Mouse (Mus musculus): ENCODE measurements around the gene Slc41a2. TPM values are rescaled to one million over a fixed set of nuclear protein-coding genes. Genes with fewer than 3 reads are reported as not detected.

The Slc41a2 gene
- polyA plus RNA-seq, 1 experiment from 2014 or later = 1.0 TPM

DNA sequence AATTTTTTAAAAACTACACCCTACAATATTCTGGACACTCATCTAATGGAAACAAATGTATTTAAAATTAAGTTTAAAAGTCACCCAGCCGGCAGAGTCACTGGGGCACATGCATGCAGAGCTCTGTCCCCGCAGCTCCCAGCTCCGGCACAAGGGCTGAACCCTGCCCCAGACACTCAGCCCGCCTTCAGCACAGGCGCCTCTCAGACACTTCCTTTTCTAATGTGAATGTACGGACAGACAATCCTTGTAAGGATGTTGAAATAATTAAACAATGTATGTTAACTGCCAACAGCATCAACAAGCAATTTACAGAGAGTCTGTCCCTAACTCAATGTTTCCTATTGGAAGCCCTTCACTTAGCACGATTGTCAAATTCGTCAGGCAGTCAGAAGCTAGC lies 73.0 kb downstream of the Slc41a2 start:
- no peaks in the 10 kb centered on the region for H3K4me1 ChIP-seq (replicated peaks)
- no peaks in the 10 kb centered on the region for H3K9me3 ChIP-seq (replicated peaks)
- H3K9ac ChIP-seq = no peak overlapping the region
- no peak overlapping the region for H3K27ac ChIP-seq (ENCODE audit: poor library complexity, severe bottlenecking)
- no peak overlapping the region for H3K4me3 ChIP-seq
- ATAC-seq (ENCODE audit: insufficient number of reproducible peaks, low FRiP score) = no peak
- H3K27me3 ChIP-seq (replicated peaks) = 0 out of 2 replicates have a peak, but pooled peaks cover 3% of the 10 kb centered on the region
- 64% methylated on average over 8 of the region's 8 CpGs for WGBS
- H3K4me2 ChIP-seq = no peak overlapping the region
- H3K36me3 ChIP-seq = no peaks in the 10 kb centered on the region

DNA sequence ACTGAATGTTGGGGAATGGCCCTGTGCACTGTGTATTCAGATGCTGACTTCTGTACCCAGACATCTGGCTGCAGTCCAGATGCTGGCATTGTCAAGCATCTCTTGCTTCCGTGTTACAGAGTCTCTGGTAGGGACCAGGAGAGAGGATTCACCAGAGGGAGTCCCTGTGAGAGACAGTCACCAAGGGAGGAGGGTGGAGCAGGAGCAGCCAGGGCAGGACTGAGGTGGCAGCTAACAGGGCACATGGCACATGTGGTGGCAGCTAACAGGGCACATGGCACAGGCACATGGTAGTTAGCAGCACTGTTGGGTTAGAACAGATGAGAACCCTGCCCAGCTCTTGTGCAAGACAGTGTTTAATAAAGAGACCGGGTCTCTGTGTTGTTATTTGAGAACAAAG lies 73.6 kb downstream of the Slc41a2 start:
- no peak for ATAC-seq (ENCODE audit: insufficient number of reproducible peaks, low FRiP score)
- Histone ChIP-seq H3K4me3 (no peak overlapping the region), H3K9ac (no peak overlapping the region), H3K36me3 (no peaks in the 10 kb centered on the region), H3K27ac (ENCODE audit: poor library complexity, severe bottlenecking) (no peak overlapping the region), H3K27me3 (replicated peaks) (0 out of 2 replicates have a peak, but pooled peaks cover 3% of the 10 kb centered on the region), H3K4me1 (replicated peaks) (no peaks in the 10 kb centered on the region), H3K9me3 (replicated peaks) (no peaks in the 10 kb centered on the region), H3K4me2 (no peak overlapping the region)
- WGBS = 43% methylated on average over 2 of the region's 2 CpGs

DNA sequence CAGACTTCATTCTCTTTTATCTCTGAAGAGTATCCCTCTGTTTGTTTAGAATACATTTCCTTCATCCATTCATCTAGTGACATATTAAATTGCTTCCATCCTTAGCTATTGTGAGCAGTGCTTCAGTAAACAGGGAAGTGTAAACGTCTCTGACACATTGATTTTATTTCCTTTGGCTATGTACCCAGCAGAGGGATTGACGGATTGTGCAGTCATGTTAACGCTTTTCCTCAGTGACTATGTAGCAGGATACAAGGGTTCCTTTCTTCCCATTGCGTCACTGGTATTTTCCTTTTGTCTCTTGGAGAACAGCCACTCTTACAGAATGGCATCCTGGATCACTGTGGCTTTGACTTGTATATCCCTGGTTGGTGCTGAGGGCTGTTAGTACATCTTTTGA lies 76.4 kb downstream of the Slc41a2 start:
- no peaks in the 10 kb centered on the region for H3K9me3 ChIP-seq (replicated peaks)
- no peak for ATAC-seq (ENCODE audit: insufficient number of reproducible peaks, low FRiP score)
- H3K27me3 ChIP-seq (replicated peaks) = 0 out of 2 replicates have a peak, but pooled peaks cover 3% of the 10 kb centered on the region
- H3K4me1 ChIP-seq (replicated peaks) = no peaks in the 10 kb centered on the region
- no peak overlapping the region for H3K4me3 ChIP-seq
- H3K36me3 ChIP-seq = no peaks in the 10 kb centered on the region
- H3K9ac ChIP-seq = no peak overlapping the region
- H3K27ac ChIP-seq (ENCODE audit: poor library complexity, severe bottlenecking) = no peak overlapping the region
- 60% methylated on average over 4 of the region's 4 CpGs for WGBS
- H3K4me2 ChIP-seq = no peak overlapping the region

DNA sequence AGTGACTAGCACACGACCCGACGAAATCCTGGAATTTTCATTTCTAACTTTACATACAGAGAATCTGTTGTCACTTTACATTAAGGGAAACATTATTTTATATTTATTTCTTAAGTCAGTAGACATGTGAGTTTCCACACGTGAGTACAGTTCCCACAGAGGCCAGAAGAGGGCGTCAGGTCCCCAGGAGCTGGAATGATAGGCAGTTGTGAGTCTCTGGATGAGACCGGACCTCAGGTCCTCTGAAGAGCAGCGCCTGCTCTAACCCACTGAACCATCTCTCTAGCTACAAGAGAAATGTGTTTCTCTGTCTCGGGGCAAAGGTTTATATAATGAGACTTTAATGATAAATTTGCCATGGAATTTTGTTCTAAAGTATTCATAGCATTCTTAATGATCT lies 86.3 kb downstream of the Slc41a2 start:
- 0 out of 2 replicates have a peak, but pooled peaks cover 3% of the 10 kb centered on the region for H3K27me3 ChIP-seq (replicated peaks)
- ATAC-seq (ENCODE audit: insufficient number of reproducible peaks, low FRiP score) = no peak
- no peaks in the 10 kb centered on the region for H3K4me1 ChIP-seq (replicated peaks)
- 64% methylated on average over 8 of the region's 8 CpGs for WGBS
- H3K27ac ChIP-seq (ENCODE audit: poor library complexity, severe bottlenecking) = no peak overlapping the region
- no peak overlapping the region for H3K4me3 ChIP-seq
- no peaks in the 10 kb centered on the region for H3K36me3 ChIP-seq
- no peaks in the 10 kb centered on the region for H3K9me3 ChIP-seq (replicated peaks)
- H3K9ac ChIP-seq = no peak overlapping the region
- H3K4me2 ChIP-seq = no peak overlapping the region

DNA sequence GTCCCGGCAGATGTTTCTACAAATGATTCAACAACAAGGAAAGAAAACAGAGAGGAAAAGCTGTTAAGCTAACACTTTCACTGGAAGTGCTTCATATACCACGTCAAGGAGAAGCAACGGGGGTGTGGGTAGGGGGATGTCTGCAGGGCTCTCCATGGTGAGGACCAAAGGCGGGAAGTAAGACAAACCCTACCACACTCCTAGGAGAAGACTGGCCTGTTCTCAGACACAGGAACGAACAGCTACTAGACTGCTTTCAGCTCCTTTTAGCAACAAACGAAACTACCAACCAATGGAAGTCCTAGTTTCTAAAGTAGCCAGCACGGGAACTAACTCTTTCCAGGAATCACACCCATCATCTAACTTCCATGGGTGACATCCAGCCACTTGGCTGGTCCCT lies 89.6 kb downstream of the Slc41a2 start:
- Histone ChIP-seq H3K4me1 (replicated peaks) (no peaks in the 10 kb centered on the region), H3K4me2 (no peak overlapping the region), H3K27me3 (replicated peaks) (0 out of 2 replicates have a peak, but pooled peaks cover 3% of the 10 kb centered on the region), H3K36me3 (no peaks in the 10 kb centered on the region), H3K27ac (ENCODE audit: poor library complexity, severe bottlenecking) (no peak overlapping the region), H3K9me3 (replicated peaks) (no peaks in the 10 kb centered on the region), H3K9ac (no peak overlapping the region), H3K4me3 (no peak overlapping the region)
- WGBS = 64% methylated on average over 7 of the region's 7 CpGs
- ATAC-seq (ENCODE audit: insufficient number of reproducible peaks, low FRiP score) = no peak

DNA sequence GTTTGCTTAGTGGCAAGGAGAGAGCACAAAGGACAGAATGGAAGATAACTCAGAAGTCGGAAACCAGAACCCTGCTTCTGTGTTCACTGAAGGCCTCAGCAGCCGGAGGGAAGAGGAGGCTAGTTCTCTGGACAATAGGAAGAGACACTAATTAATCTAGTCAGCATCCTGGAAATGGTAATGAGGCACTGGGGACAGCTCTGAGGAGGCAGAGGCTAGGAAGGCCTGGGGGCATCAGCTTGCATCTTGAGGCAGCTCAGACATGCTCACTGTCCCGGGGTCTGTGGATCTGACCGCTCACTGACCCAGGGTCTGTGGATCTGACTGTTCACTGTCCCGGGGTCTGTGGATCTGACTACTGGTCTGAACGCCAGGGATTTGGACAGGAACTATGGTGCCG lies 92.0 kb downstream of the Slc41a2 start:
- Histone ChIP-seq H3K9ac (no peak overlapping the region), H3K4me1 (replicated peaks) (peaks cover 13% of the 10 kb centered on the region; the same call in 1 of the 2 replicates), H3K9me3 (replicated peaks) (no peaks in the 10 kb centered on the region), H3K36me3 (no peaks in the 10 kb centered on the region), H3K4me2 (no peak overlapping the region), H3K4me3 (no peak overlapping the region), H3K27ac (ENCODE audit: poor library complexity, severe bottlenecking) (no peak overlapping the region), H3K27me3 (replicated peaks) (0 out of 2 replicates have a peak, but pooled peaks cover 3% of the 10 kb centered on the region)
- WGBS = 73% methylated on average over 7 of the region's 7 CpGs
- no peak for ATAC-seq (ENCODE audit: insufficient number of reproducible peaks, low FRiP score)

DNA sequence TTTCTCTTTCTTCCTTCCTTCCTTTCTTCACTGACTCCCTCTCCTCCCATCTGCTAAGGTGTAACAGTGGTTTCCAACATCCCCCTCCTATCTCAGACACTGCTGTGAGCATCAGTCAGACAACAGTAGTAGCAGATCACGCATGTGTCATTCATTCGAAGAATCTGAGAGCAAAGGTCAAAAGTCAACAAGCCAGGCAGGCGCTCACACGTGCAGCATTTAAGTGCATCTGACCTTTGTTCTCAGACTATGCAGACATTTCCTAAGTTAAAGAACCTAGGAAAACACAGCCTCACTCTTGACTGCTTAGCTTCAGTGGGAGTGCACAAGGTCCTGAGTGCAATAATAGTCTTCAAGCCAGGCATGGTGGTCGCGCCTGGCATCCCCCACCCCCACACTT lies 93.6 kb downstream of the Slc41a2 start:
- WGBS = 62% methylated on average over 6 of the region's 6 CpGs
- no peaks in the 10 kb centered on the region for H3K36me3 ChIP-seq
- peaks cover 13% of the 10 kb centered on the region; the same call in 1 of the 2 replicates for H3K4me1 ChIP-seq (replicated peaks)
- ATAC-seq (ENCODE audit: insufficient number of reproducible peaks, low FRiP score) = no peak
- H3K27ac ChIP-seq (ENCODE audit: poor library complexity, severe bottlenecking) = no peak overlapping the region
- no peak overlapping the region for H3K9ac ChIP-seq
- no peak overlapping the region for H3K4me2 ChIP-seq
- no peak overlapping the region for H3K4me3 ChIP-seq
- no peaks in the 10 kb centered on the region for H3K9me3 ChIP-seq (replicated peaks)
- H3K27me3 ChIP-seq (replicated peaks) = 0 out of 2 replicates have a peak, but pooled peaks cover 3% of the 10 kb centered on the region

DNA sequence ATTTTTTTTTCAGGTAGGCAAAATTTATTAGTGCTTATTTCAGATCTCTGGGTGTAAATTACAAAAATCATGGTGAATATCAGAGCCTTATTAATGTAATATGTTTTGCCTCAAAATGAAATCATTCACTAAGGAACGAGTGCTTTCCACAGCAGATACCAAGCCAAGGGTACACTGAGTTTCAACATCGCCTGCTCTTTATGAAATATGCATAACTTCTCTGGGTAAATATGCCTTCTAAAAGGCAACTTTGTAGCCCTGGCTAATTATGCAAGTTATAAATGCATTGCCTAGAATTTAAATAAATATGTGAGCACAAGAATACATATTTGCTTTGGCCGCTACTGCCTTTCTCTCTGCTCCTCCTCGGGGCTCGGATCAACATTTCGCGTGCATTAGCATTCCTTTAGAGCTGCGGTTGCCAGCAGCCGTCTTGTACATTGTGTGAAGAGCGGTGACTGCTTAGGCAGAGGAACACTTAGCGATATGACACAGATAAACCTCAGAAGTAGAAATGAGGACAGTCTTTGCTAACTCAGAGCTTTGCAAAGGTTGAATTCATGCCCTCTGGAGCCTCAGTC lies 95.5 kb downstream of the Slc41a2 start:
- no peak overlapping the region for H3K27ac ChIP-seq (ENCODE audit: poor library complexity, severe bottlenecking)
- H3K9me3 ChIP-seq (replicated peaks) = no peaks in the 10 kb centered on the region
- no peak overlapping the region for H3K4me2 ChIP-seq
- 0 out of 2 replicates have a peak, but pooled peaks cover 3% of the 10 kb centered on the region for H3K27me3 ChIP-seq (replicated peaks)
- peaks cover 17% of the 10 kb centered on the region; the same call in 1 of the 2 replicates for H3K4me1 ChIP-seq (replicated peaks)
- 42% methylated on average over 11 of the region's 11 CpGs for WGBS
- H3K9ac ChIP-seq = no peak overlapping the region
- ATAC-seq (ENCODE audit: insufficient number of reproducible peaks, low FRiP score) = no peak
- no peak overlapping the region for H3K4me3 ChIP-seq
- no peaks in the 10 kb centered on the region for H3K36me3 ChIP-seq

DNA sequence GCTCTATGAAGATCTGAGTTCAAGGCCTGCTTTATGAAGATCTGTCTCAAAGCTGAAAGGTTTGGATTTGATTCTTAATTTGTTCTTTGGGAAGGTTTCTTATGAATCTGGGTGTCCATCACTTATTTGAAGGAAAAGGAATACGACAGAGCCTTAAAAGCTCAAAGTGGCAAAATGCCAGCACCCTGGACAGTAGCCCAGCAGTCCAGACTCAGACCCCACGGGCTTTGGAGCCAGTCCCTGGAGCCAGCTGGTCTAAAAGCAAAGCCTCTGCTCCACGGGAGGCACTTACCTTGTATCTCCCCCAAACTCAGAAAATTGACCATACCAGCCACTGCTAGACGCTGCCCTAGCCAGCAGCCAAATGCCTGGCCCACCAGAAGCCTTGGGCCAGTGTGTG lies 103.3 kb downstream of the Slc41a2 start:
- Histone ChIP-seq H3K36me3 (no peaks in the 10 kb centered on the region), H3K4me2 (no peak overlapping the region), H3K4me3 (no peak overlapping the region), H3K9ac (no peak overlapping the region), H3K4me1 (replicated peaks) (peaks cover 23% of the 10 kb centered on the region), H3K27me3 (replicated peaks) (no peaks in the 10 kb centered on the region), H3K27ac (ENCODE audit: poor library complexity, severe bottlenecking) (no peak overlapping the region), H3K9me3 (replicated peaks) (peaks cover 6% of the 10 kb centered on the region; the same call in 1 of the 2 replicates)
- 48% methylated on average over 4 of the region's 4 CpGs for WGBS
- ATAC-seq (ENCODE audit: insufficient number of reproducible peaks, low FRiP score) = no peak

DNA sequence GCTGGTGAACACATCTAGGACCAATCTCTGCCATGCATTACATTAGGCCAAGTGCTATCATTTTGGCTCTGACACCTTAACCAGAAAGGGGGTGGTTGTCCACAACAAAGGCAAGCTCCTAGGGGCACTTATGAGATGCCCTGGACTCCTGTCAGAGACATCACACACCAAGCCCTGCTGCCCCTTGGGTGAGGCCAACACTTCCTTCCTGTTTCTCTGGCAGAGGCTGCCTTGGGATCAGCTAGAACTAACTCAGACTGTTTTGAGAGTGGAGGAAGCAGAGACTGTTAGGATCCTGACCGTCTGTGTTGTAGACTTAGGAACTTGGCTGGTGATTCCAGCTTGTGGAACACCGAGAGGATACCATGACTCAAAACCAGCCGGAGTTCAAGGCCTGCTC lies 103.7 kb downstream of the Slc41a2 start:
- H3K4me1 ChIP-seq (replicated peaks) = peaks cover 23% of the 10 kb centered on the region
- no peak overlapping the region for H3K4me2 ChIP-seq
- H3K4me3 ChIP-seq = no peak overlapping the region
- peaks cover 6% of the 10 kb centered on the region; the same call in 1 of the 2 replicates for H3K9me3 ChIP-seq (replicated peaks)
- H3K9ac ChIP-seq = no peak overlapping the region
- no peaks in the 10 kb centered on the region for H3K36me3 ChIP-seq
- 67% methylated on average over 3 of the region's 3 CpGs for WGBS
- no peaks in the 10 kb centered on the region for H3K27me3 ChIP-seq (replicated peaks)
- no peak overlapping the region for H3K27ac ChIP-seq (ENCODE audit: poor library complexity, severe bottlenecking)
- no peak for ATAC-seq (ENCODE audit: insufficient number of reproducible peaks, low FRiP score)

DNA sequence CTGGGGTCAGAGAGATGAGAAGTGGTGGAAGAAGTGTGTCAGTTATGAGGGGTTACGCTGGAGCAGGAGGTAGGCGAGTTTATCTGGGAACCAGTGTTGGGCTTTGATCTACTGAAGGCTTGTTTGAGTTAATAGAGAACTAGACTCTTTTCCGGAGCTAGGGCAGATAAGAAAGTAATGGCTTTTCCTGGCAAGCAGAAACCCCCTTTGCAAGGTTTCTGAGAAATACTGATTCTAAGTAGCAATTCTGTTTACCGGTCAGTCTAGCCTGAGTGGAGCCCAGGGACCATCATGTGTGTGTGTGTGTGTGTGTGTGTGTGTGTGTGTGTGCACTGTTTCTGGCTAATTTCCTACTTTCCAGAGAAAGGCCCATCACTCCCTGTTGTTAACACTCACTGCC lies 109.1 kb downstream of the Slc41a2 start:
- no peak overlapping the region for H3K27ac ChIP-seq (ENCODE audit: poor library complexity, severe bottlenecking)
- peaks cover 6% of the 10 kb centered on the region; the same call in 1 of the 2 replicates for H3K9me3 ChIP-seq (replicated peaks)
- H3K4me2 ChIP-seq = no peak overlapping the region
- H3K27me3 ChIP-seq (replicated peaks) = no peaks in the 10 kb centered on the region
- no peak for ATAC-seq (ENCODE audit: insufficient number of reproducible peaks, low FRiP score)
- H3K4me3 ChIP-seq = no peak overlapping the region
- H3K4me1 ChIP-seq (replicated peaks) = peaks cover 9% of the 10 kb centered on the region; the same call in 1 of the 2 replicates
- WGBS = 40% methylated on average over 4 of the region's 4 CpGs
- H3K36me3 ChIP-seq = no peaks in the 10 kb centered on the region
- no peak overlapping the region for H3K9ac ChIP-seq

DNA sequence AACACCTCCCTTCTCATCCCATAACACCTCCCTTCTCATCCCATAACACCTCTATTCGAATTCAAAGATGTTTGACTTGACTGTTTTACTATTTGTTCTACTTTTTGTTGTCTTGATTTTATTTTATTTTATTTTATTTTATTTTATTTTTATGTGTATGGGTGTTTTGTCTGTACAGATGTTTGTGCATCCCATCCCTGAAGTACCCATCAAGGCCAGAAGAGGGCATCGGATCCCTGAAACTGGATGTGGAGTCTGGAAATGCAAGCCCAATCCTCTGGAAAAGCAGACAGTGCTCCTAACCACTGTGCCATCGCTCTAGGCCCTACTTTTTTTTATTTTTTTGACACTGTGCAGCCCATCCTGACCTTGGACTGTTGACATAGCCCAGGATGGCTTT lies 112.7 kb downstream of the Slc41a2 start:
- Histone ChIP-seq H3K27me3 (replicated peaks) (no peaks in the 10 kb centered on the region), H3K4me1 (replicated peaks) (0 out of 2 replicates have a peak, but pooled peaks cover 4% of the 10 kb centered on the region), H3K27ac (ENCODE audit: poor library complexity, severe bottlenecking) (no peak overlapping the region), H3K36me3 (no peaks in the 10 kb centered on the region), H3K4me3 (no peak overlapping the region), H3K4me2 (no peak overlapping the region), H3K9ac (no peak overlapping the region), H3K9me3 (replicated peaks) (peaks cover 5% of the 10 kb centered on the region; the same call in 1 of the 2 replicates)
- 39% methylated on average over 3 of the region's 3 CpGs for WGBS
- ATAC-seq (ENCODE audit: insufficient number of reproducible peaks, low FRiP score) = no peak
